Mouse (Mus musculus) hindbrain, embryonic 14.5 days (tissue): ENCODE data around the gene Garnl3. TPM values are rescaled to one million over a fixed set of nuclear protein-coding genes. Genes with fewer than 3 reads are reported as not detected.

ENCODE experiments used
- ATAC-seq: fragments of 200-750 bp; cut with Nextera tagmentation; 2 replicates; pipeline ENCODE4 v1.8.0; 2017; ENCODE audit warnings: moderate number of reproducible peaks, mild to moderate bottlenecking, moderate TSS enrichment, moderate library complexity; ENCODE audit not compliant: low FRiP score
- DNase-seq: peaks from one replicate; pipeline ENCODE4 v3.0.0-alpha.2; 2015; ENCODE audit warnings: low spot score
- H3K27ac ChIP-seq: fragments of 300-500 bp; sonication (generic); 2 replicates; pipeline ENCODE4 v1.5.1; 2014; ENCODE audit warnings: mild to moderate bottlenecking, moderate library complexity
- H3K27me3 ChIP-seq: fragments of 300-500 bp; sonication (generic); 2 replicates; pipeline ENCODE4 v1.6.1; 2014; ENCODE audit warnings: mild to moderate bottlenecking, low read length, mixed read lengths; ENCODE audit not compliant: control insufficient read depth, insufficient read depth
- H3K36me3 ChIP-seq: fragments of 300-500 bp; sonication (generic); replicated peaks from 2 replicates; pipeline ENCODE4 v1.6.1; 2014; ENCODE audit not compliant: control insufficient read depth, insufficient read depth
- H3K4me1 ChIP-seq: fragments of 300-500 bp; sonication (generic); replicated peaks from 2 replicates; pipeline ENCODE4 v1.6.1; 2014; ENCODE audit warnings: antibody characterized with exemption, low read length, mixed read lengths; ENCODE audit not compliant: control insufficient read depth, insufficient read depth
- H3K4me2 ChIP-seq: fragments of 300-500 bp; sonication (generic); replicated peaks from 2 replicates; pipeline ENCODE4 v1.6.1; 2014; ENCODE audit warnings: mild to moderate bottlenecking, moderate library complexity
- H3K4me3 ChIP-seq: fragments of 300-500 bp; sonication (generic); replicated peaks from 2 replicates; pipeline ENCODE4 v1.5.1; 2014; ENCODE audit warnings: mild to moderate bottlenecking, low read length
- H3K9ac ChIP-seq: fragments of 300-500 bp; sonication (generic); 2 replicates; pipeline ENCODE4 v1.6.1; 2014
- H3K9me3 ChIP-seq: fragments of 300-500 bp; sonication (generic); 2 replicates; pipeline ENCODE4 v1.6.1; 2016; ENCODE audit warnings: low read length; ENCODE audit not compliant: control insufficient read depth
- WGBS: fragments of 180-500 bp; shearing (Covaris S2); extraction: QIAGEN DNeasy Blood & Tissue Kit; methylation state at CpG from one replicate; pipeline ENCODE4 v1.1.7; 2014; 5-methylcytosine and 5-hydroxymethylcytosine counted together
- polyA plus RNA-seq: library from polyadenylated mRNA; unstranded; fragments of >200 nt; fragmentation: Nextera tagmentation; extraction: Ambion mirVana; gene quantifications from 2 replicates; pipeline ENCODE4 v1.2.1, GENCODE M21; 2014

Garnl3 gene
- 67.2 and 67.5 TPM in 2 replicates for polyA plus RNA-seq

- H3K4me1 ChIP-seq = peaks cover 7% of the 10 kb centered on the region; the same call in 1 of the 2 replicates
- DNase-seq (peak; percentile 50), ATAC-seq (peak; percentile 12)
- 0 out of 2 replicates have a peak, but pooled peaks cover 6% of the 10 kb centered on the region for H3K27me3 ChIP-seq
- peak within 1 kb of the TSS; percentile 24; the same call in 1 of the 2 replicates for H3K9ac ChIP-seq
- WGBS = under 1% methylated on average over 22 of the region's 22 CpGs
- H3K36me3 ChIP-seq = peaks cover 14% of the 10 kb centered on the region; the same call in 1 of the 2 replicates
- no peaks in the 10 kb centered on the region for H3K9me3 ChIP-seq
- H3K4me2 ChIP-seq = peak within 1 kb of the TSS; percentile 99
- peak within 1 kb of the TSS; percentile 78 for H3K4me3 ChIP-seq
- H3K27ac ChIP-seq = no peak within 1 kb of the TSS
These were observed at the start of gene Garnl3 for GRCm38 (mm10) chr2:33131500-33132092. TSS of gene Garnl3 (minus strand) at chr2:33131654.

- 42% methylated on average over 16 of the region's 16 CpGs for WGBS
- no peak overlapping the region for H3K27ac ChIP-seq
- no peak for DNase-seq
These were observed 48.6 kb upstream of the Garnl3 start for GRCm38 (mm10) chr2:33179930-33180630.

GRCm38 (mm10) chr2:33179171-33179929 lies 47.9 kb upstream of the Garnl3 start:
- ATAC-seq (0 out of 2 replicates have a peak, but pooled peaks have one; percentile 11), DNase-seq (no peak)
- Histone ChIP-seq H3K27ac (peak overlapping the region; percentile 21), H3K4me1 (peaks cover 24% of the 10 kb centered on the region), H3K27me3 (no peaks in the 10 kb centered on the region), H3K4me2 (no peak overlapping the region), H3K4me3 (no peak overlapping the region), H3K9ac (peak overlapping the region; percentile 30; the same call in 1 of the 2 replicates), H3K36me3 (no peaks in the 10 kb centered on the region; the same call in 1 of the 2 replicates), H3K9me3 (no peaks in the 10 kb centered on the region)
- 40% methylated on average over 14 of the region's 14 CpGs for WGBS

More at GRCm38 (mm10) chr2:33179930-33180630, 48.6 kb upstream of the Garnl3 start:
- Histone ChIP-seq H3K4me3 (no peak overlapping the region), H3K9me3 (no peaks in the 10 kb centered on the region), H3K9ac (no peak overlapping the region), H3K36me3 (no peaks in the 10 kb centered on the region), H3K27me3 (no peaks in the 10 kb centered on the region), H3K4me1 (peaks cover 24% of the 10 kb centered on the region), H3K4me2 (no peak overlapping the region)
- ATAC-seq = 0 out of 2 replicates have a peak, but pooled peaks have one; percentile 15

- H3K4me3 ChIP-seq = no peak overlapping the region
- H3K36me3 ChIP-seq = peaks cover 10% of the 10 kb centered on the region
- 53% methylated on average over 11 of the region's 11 CpGs for WGBS
- no peak overlapping the region for H3K9ac ChIP-seq
- H3K4me1 ChIP-seq = peaks cover 24% of the 10 kb centered on the region
- H3K27me3 ChIP-seq = no peaks in the 10 kb centered on the region
- DNase-seq = no peak
- peak; percentile 61; the same call in 1 of the 2 replicates for ATAC-seq
- peak overlapping the region; percentile 41; the same call in 1 of the 2 replicates for H3K27ac ChIP-seq
- no peaks in the 10 kb centered on the region for H3K9me3 ChIP-seq
- H3K4me2 ChIP-seq = no peak overlapping the region
These were observed 46.9 kb upstream of the Garnl3 start for GRCm38 (mm10) chr2:33178243-33178932.

GRCm38 (mm10) chr2:33177443-33178242 lies 46.2 kb upstream of the Garnl3 start:
- Histone ChIP-seq H3K27me3 (no peaks in the 10 kb centered on the region), H3K27ac (no peak overlapping the region; the same call in 1 of the 2 replicates), H3K9me3 (no peaks in the 10 kb centered on the region), H3K4me3 (no peak overlapping the region), H3K4me2 (no peak overlapping the region), H3K9ac (no peak overlapping the region), H3K4me1 (peaks cover 24% of the 10 kb centered on the region), H3K36me3 (peaks cover 17% of the 10 kb centered on the region)
- 86% methylated on average over 12 of the region's 12 CpGs for WGBS
- ATAC-seq (no peak), DNase-seq (no peak)

- peaks cover 24% of the 10 kb centered on the region for H3K4me1 ChIP-seq
- no peaks in the 10 kb centered on the region for H3K9me3 ChIP-seq
- H3K4me3 ChIP-seq = no peak overlapping the region
- 69% methylated on average over 2 of the region's 2 CpGs for WGBS
- no peak overlapping the region for H3K27ac ChIP-seq
- no peaks in the 10 kb centered on the region for H3K27me3 ChIP-seq
- H3K9ac ChIP-seq = no peak overlapping the region
- ATAC-seq (no peak), DNase-seq (no peak)
- H3K4me2 ChIP-seq = no peak overlapping the region
- peaks cover 24% of the 10 kb centered on the region for H3K36me3 ChIP-seq
These were observed 45.5 kb upstream of the Garnl3 start for GRCm38 (mm10) chr2:33176921-33177320.

- Histone ChIP-seq H3K27me3 (no peaks in the 10 kb centered on the region), H3K9me3 (no peaks in the 10 kb centered on the region), H3K27ac (no peak overlapping the region), H3K9ac (no peak overlapping the region), H3K4me2 (no peak overlapping the region), H3K4me3 (no peak overlapping the region), H3K36me3 (peaks cover 28% of the 10 kb centered on the region), H3K4me1 (peaks cover 24% of the 10 kb centered on the region)
- DNase-seq = no peak
- 43% methylated on average over 7 of the region's 7 CpGs for WGBS
- ATAC-seq = no peak
These were observed 45.1 kb upstream of the Garnl3 start for GRCm38 (mm10) chr2:33176516-33176915.

GRCm38 (mm10) chr2:33173686-33174085 lies 42.2 kb upstream of the Garnl3 start:
- Histone ChIP-seq H3K27me3 (no peaks in the 10 kb centered on the region), H3K4me3 (no peak overlapping the region), H3K36me3 (peaks cover 40% of the 10 kb centered on the region), H3K9me3 (no peaks in the 10 kb centered on the region), H3K4me2 (no peak overlapping the region), H3K9ac (no peak overlapping the region), H3K27ac (no peak overlapping the region), H3K4me1 (peaks cover 7% of the 10 kb centered on the region; the same call in 1 of the 2 replicates)
- no peak for DNase-seq
- no peak for ATAC-seq
- WGBS = 78% methylated on average over 7 of the region's 7 CpGs
